Mouse (Mus musculus) limb, embryonic 14.5 days (tissue): ENCODE data around the gene Grwd1. TPM values are rescaled to one million over a fixed set of nuclear protein-coding genes. Genes with fewer than 3 reads are reported as not detected.
A peak's percentile ranks its signal among the peaks of the same experiment; 100 is the strongest.

Source experiments
- ATAC-seq: fragments of 200-750 bp; cut with Nextera tagmentation; 2 replicates; pipeline ENCODE4 v1.8.0; 2017; ENCODE audit warnings: low read depth, moderate number of reproducible peaks, moderate TSS enrichment; ENCODE audit not compliant: low FRiP score
- DNase-seq: peaks from one replicate; pipeline ENCODE4 v3.0.0-alpha.2; 2015; ENCODE audit warnings: low spot score
- H3K27ac ChIP-seq: fragments of 300-500 bp; sonication (generic); replicated peaks from 2 replicates; pipeline ENCODE4 v1.5.1; 2014; ENCODE audit warnings: low read depth, mild to moderate bottlenecking, low read length, moderate library complexity, mixed read lengths
- H3K27me3 ChIP-seq: fragments of 300-500 bp; sonication (generic); 2 replicates; pipeline ENCODE4 v1.6.1; 2014; ENCODE audit warnings: low read length, mixed read lengths; ENCODE audit not compliant: control insufficient read depth, insufficient read depth
- H3K36me3 ChIP-seq: fragments of 300-500 bp; sonication (generic); 2 replicates; pipeline ENCODE4 v1.6.1; 2014; ENCODE audit warnings: mild to moderate bottlenecking, low read length, moderate library complexity, mixed read lengths; ENCODE audit not compliant: control insufficient read depth, insufficient read depth
- H3K4me1 ChIP-seq: fragments of 300-500 bp; sonication (generic); 2 replicates; pipeline ENCODE4 v1.6.1; 2014; ENCODE audit warnings: antibody characterized with exemption, low read length, mixed read lengths; ENCODE audit not compliant: control insufficient read depth, insufficient read depth
- H3K4me2 ChIP-seq: fragments of 300-500 bp; sonication (generic); replicated peaks from 2 replicates; pipeline ENCODE4 v1.6.1; 2014; ENCODE audit warnings: low read depth, mild to moderate bottlenecking, low read length, moderate library complexity; ENCODE audit not compliant: severe bottlenecking
- H3K4me3 ChIP-seq: fragments of 300-500 bp; sonication (generic); replicated peaks from 2 replicates; pipeline ENCODE4 v1.5.1; 2014; ENCODE audit warnings: low read length
- H3K9ac ChIP-seq: fragments of 300-500 bp; sonication (generic); 2 replicates; pipeline ENCODE4 v1.6.1; 2014; ENCODE audit warnings: mild to moderate bottlenecking, low read depth, low read length, moderate library complexity; ENCODE audit not compliant: severe bottlenecking
- H3K9me3 ChIP-seq: fragments of 300-500 bp; sonication (generic); 2 replicates; pipeline ENCODE4 v1.6.1; 2016; ENCODE audit warnings: low read length; ENCODE audit not compliant: control insufficient read depth
- POLR2A ChIP-seq: fragments of 200-500 bp; IDR thresholded peaks from 2 replicates; pipeline ENCODE4 v1.8.0; 2012; ENCODE audit warnings: inconsistent platforms, mild to moderate bottlenecking, moderate library complexity, borderline replicate concordance; ENCODE audit not compliant: insufficient read depth, insufficient read length; ENCODE audit errors: extremely low read depth
- WGBS: fragments of 180-500 bp; shearing (Covaris S2); extraction: QIAGEN DNeasy Blood & Tissue Kit; methylation state at CpG from one replicate; pipeline ENCODE4 v1.1.7; 2014; 5-methylcytosine and 5-hydroxymethylcytosine counted together
- polyA plus RNA-seq, 2 experiments: library from polyadenylated mRNA; depleted of rRNA in 1 of 2; stranded (reverse) in 1 of 2; unstranded in 1 of 2; fragments of >200 nt; fragmentation: Nextera tagmentation in 1 of 2; extraction: Ambion mirVana in 1 of 2; gene quantifications; 2 replicates each; pipeline versions ENCODE4 v1.2.1 to v1.2.3; 2012 to 2014

Gene Grwd1
- polyA plus RNA-seq, 2 experiments = 33.7 to 62.4 TPM

DNA sequence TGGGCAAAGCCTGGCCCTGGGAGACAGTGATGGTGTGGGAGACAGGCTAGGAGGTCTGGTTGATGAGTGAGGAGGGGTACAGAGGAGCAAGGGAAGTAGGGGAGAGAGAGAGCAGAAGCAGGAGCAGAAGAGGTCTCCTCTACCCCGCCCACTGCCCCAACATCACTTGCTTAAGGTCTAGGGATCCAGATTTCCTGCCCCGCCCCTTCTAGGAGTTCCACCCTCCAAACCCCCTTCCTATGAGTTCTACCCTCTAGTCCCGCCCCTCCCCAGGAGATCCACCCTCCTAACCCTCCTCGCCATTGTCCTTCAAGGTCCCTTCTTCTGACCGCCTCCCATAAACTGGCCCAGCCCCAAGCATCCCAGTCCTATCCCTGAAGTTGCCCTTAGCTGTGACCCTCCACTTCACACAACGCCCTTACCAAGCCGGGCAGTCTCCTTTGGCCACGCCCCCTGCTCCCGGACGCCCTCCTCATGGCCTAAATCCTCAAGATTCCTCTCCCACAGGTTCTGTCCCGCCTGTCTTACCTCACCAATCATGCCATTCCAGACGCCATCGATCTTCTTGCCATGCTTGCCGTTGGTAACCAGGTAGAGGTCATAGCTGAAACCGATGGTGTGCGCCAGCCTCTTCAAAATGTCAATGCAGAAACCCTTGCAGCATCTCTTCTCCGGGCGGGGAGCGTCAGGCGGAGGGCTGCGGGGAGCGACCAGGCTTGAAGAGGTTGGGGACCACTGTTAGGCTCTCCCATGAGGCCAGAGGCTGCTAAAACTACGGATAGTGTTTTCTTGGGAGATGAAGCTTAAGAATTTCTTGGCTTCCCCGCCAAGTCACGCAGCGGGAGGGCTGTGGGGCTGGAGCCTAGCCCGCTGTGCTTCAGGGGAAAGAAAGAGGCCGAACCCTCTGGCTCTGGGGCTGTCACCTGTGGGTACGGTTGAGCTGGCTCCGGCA, 26.5 kb upstream of the Grwd1 start:
- H3K27me3 ChIP-seq = 0 out of 2 replicates have a peak, but pooled peaks cover 9% of the 10 kb centered on the region
- TF ChIP-seq POLR2A = no peak
- peak overlapping the region; percentile 48 for H3K4me2 ChIP-seq
- no peaks in the 10 kb centered on the region for H3K9me3 ChIP-seq
- DNase-seq (no peak), ATAC-seq (peak; percentile 66)
- no peaks in the 10 kb centered on the region for H3K36me3 ChIP-seq
- peak overlapping the region; percentile 38 for H3K9ac ChIP-seq
- H3K27ac ChIP-seq = no peak overlapping the region
- peaks cover 8% of the 10 kb centered on the region; the same call in 1 of the 2 replicates for H3K4me1 ChIP-seq
- peak overlapping the region; percentile 31 for H3K4me3 ChIP-seq
- WGBS = 3% methylated on average over 27 of the region's 30 CpGs

GRCm38 (mm10) chr7:45853089-45853488, 22.3 kb upstream of the Grwd1 start:
- no peak for DNase-seq
- no peak overlapping the region for H3K4me2 ChIP-seq
- H3K27ac ChIP-seq = no peak overlapping the region
- 83% methylated on average over 12 of the region's 12 CpGs for WGBS
- no peak for ATAC-seq
- no peaks in the 10 kb centered on the region for H3K36me3 ChIP-seq
- no peak overlapping the region for H3K4me3 ChIP-seq
- 0 out of 2 replicates have a peak, but pooled peaks cover 6% of the 10 kb centered on the region for H3K27me3 ChIP-seq
- TF ChIP-seq POLR2A = no peak
- H3K4me1 ChIP-seq = peaks cover 6% of the 10 kb centered on the region
- H3K9ac ChIP-seq = no peak overlapping the region
- H3K9me3 ChIP-seq = no peaks in the 10 kb centered on the region

- Histone ChIP-seq H3K4me1 (no peaks in the 10 kb centered on the region; the same call in 1 of the 2 replicates), H3K9ac (no peak overlapping the region), H3K4me3 (no peak overlapping the region), H3K4me2 (no peak overlapping the region), H3K9me3 (no peaks in the 10 kb centered on the region), H3K27ac (no peak overlapping the region), H3K27me3 (no peaks in the 10 kb centered on the region), H3K36me3 (no peaks in the 10 kb centered on the region)
- ATAC-seq (no peak), DNase-seq (no peak)
- WGBS = 64% methylated on average over 3 of the region's 3 CpGs
- TF ChIP-seq POLR2A = no peak
These were observed 19.9 kb upstream of the Grwd1 start for GRCm38 (mm10) chr7:45850661-45851060.

DNA sequence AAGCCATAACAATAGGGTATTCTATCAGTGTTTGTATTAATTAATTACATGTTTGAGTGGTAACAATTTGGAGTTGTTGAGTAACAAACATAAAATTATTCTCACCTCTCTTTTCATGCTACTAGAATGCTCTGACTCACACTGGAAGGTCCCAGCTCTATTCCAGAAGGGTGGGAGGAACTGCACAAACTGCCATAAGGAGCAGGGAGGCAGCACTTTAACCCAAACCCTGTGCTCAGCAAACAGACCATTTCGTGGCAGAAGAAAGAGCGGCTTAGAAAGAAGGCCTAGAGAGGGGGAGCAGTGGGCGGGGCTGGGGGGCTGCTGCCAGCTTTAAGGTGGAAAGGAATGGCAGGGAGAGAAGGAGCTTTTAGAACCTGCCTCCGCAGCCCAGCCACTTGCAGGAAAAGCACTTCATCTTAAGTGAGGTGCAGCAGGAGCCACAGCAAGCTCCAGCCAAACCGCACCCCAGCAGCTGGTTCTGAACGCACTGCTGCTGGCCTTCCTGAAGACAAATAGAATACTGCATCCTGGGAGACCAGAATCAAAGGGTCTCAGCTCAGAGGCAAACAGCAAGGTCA, 17.8 kb upstream of the Grwd1 start:
- H3K9ac ChIP-seq = peak overlapping the region; percentile 41; the same call in 1 of the 2 replicates
- 11% methylated on average over 6 of the region's 6 CpGs for WGBS

DNA sequence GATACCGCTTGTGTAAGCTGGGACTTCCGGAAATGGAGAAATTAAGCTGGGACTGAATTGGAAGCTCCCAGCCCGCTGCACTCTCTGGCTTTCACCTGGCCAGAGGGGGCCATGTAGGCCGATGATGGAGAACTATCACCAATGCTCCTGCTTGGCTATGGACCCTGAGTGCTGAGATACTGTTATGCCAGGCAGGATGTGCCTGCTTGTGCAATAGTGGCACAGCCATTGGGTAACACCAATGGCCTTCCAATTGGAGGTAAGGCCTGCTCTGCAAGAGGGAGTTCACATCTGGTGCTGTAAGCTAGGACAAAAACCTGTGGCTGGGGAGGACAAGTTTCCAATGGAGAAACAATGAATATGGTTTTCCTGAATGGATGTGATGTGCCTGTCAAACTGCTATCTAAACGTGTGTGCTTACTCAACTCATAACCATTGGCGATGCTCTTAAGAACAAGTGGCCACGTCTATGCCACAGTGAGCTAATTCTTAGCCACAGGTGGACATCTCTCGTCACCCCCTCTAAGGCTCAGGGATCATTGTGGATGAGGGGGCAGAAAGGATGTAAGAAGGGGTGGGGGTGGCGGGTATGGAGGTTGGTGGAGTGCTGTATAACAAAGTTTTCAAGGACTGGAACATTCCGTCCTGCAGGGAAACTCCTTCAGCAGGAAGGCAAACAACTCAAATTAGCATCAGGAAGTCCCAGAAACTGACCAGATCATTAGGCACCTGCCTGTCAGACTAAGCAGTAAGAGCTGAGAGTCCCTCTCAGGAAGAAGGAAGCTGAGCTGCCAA, 12.4 kb upstream of the Grwd1 start:
- H3K4me3 ChIP-seq = no peak overlapping the region
- no peaks in the 10 kb centered on the region for H3K9me3 ChIP-seq
- no peak overlapping the region for H3K27ac ChIP-seq
- no peak overlapping the region for H3K9ac ChIP-seq
- DNase-seq (no peak), ATAC-seq (no peak)
- 84% methylated on average over 10 of the region's 10 CpGs for WGBS
- H3K27me3 ChIP-seq = no peaks in the 10 kb centered on the region
- H3K4me1 ChIP-seq = no peaks in the 10 kb centered on the region
- no peaks in the 10 kb centered on the region for H3K36me3 ChIP-seq
- H3K4me2 ChIP-seq = no peak overlapping the region
- no peak for TF ChIP-seq POLR2A

More for the DNA sequence above, 17.8 kb upstream of the Grwd1 start:
- Histone ChIP-seq H3K4me1 (no peaks in the 10 kb centered on the region; the same call in 1 of the 2 replicates), H3K4me3 (no peak overlapping the region), H3K4me2 (0 out of 2 replicates have a peak overlapping the region, but pooled peaks have one; percentile 3), H3K27me3 (no peaks in the 10 kb centered on the region), H3K27ac (no peak overlapping the region), H3K36me3 (no peaks in the 10 kb centered on the region), H3K9me3 (no peaks in the 10 kb centered on the region)
- no peak for ATAC-seq
- TF ChIP-seq POLR2A = no peak
- DNase-seq = no peak
